Mouse (Mus musculus) liver, adult 2 months (tissue): ENCODE results near the gene Sema4c.

Source experiments
- CTCF ChIP-seq: fragments of 200-500 bp; IDR thresholded peaks from 2 replicates; pipeline ENCODE4 v1.5.1; 2011; ENCODE audit warnings: low read depth, low read length, control low read depth
- POLR2A ChIP-seq: fragments of 200-500 bp; IDR thresholded peaks from 2 replicates; pipeline ENCODE4 v1.6.1; 2011; ENCODE audit warnings: low read length, control low read depth; ENCODE audit not compliant: insufficient read depth; ENCODE audit errors: extremely low read depth

DNA sequence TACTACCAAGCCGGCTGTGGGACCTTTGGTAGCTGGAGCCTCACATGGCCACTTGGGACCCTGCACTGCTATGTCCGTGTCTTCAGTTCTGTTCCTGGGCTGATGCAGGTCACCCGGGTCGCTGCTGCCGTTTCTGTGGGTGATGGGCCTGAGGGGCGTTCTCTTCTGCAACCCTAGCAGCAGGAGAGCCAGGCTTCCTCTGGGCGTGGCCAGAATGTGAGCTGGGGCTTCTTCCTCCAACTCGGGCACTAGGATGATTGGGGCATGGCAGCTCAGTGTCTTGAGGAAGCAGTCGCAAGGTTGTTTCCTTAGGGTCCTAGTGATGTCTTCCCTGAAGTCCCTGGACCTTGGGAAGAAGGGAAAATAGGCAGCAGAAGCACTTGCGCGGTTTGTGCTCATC is 38.5 kb downstream of the Sema4c start:
- TF ChIP-seq POLR2A (no peak), CTCF (no peak)
